Mouse (Mus musculus) erythroblast, embryonic 14.5 days (primary cell): ENCODE results near the gene Hexim1.

Source experiments
- GATA1 ChIP-seq: IDR thresholded peaks from 2 replicates; pipeline ENCODE4 v1.6.1; 2012; ENCODE audit warnings: low read length, inconsistent platforms, mixed read lengths
- TAL1 ChIP-seq: IDR thresholded peaks from 3 replicates; pipeline ENCODE4 v1.6.1; 2012; ENCODE audit warnings: low read length, inconsistent platforms, mixed read lengths

- no peak for TF ChIP-seq GATA1
- TF ChIP-seq TAL1 = no peak
Observed at GRCm38 (mm10) chr11:103162132-103162531, 46.1 kb downstream of the Hexim1 start.
